Mouse (Mus musculus): Measurements from ENCODE around the gene Des. TPM values are rescaled to one million over a fixed set of nuclear protein-coding genes. Genes with fewer than 3 reads are reported as not detected.

Des gene
- total and polyA plus RNA-seq, 3 experiments: 7.0 to 7.2 TPM; not detected in 1

DNA sequence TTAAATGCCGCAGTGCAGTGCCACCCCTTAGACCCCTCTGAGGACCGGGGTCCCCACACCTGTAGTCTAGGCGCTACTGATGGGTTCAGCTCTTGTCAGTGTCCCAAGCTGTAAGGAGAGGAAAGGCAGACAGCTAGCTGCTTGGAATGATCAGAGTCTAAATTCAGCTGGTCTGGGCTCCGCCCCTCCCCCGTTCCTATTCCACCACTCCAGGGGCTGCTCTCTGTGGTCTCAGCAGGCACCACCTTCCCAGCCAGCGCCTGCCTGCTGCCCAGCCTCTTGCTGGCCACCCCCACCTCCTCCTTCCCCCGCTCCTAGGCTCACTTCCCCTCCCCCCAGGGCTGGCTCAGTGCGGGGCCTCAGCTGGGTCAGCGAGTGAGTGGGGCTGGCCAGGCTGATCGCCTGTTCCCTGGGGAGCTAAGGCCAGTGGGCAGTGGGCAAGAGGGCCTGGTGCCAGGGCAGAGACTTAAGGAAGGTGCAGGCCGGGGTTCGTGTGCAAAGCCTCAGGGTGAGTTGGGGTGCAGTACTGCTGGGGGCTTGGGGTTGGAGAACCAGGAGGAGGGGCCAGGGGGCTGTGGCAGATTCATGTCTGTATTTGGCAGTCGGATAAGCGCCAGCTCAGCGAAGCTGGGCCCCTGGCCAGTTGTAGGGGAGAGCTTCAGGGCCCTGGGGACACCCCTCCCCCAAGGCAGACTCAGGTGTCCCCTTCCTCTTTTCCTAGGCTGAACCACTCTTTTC, 39.8 kb downstream of the Des start:
- H3K9me3 ChIP-seq (replicated peaks; ENCODE audit: insufficient read depth, low read length): no peaks in the 10 kb centered on the region
- TF ChIP-seq SIN3A (IDR thresholded peaks at IDR 0.05; ENCODE audit: low read length) (no peak), USF2 (IDR thresholded peaks at IDR 0.05; ENCODE audit: borderline replicate concordance in 1 of 2, insufficient read depth in 1 of 2, low read depth in 1 of 2, low read length in 2 of 2) (no peak), ZC3H11A (IDR thresholded peaks at IDR 0.05; ENCODE audit: low read depth, low read length) (no peak), NELFE (IDR thresholded peaks at IDR 0.05; ENCODE audit: low read depth, low read length) (no peak), ZKSCAN1 (IDR thresholded peaks at IDR 0.05; ENCODE audit: low read depth, low read length) (no peak), EP300 (IDR thresholded peaks at IDR 0.05; ENCODE audit: low read depth in 1 of 2, low read length in 2 of 2) (no peak), POLR2AphosphoS2 (IDR thresholded peaks at IDR 0.05; ENCODE audit: low read length) (no peak)
- no peak overlapping the region for H3K9ac ChIP-seq (ENCODE audit: control insufficient read depth, low read depth, low read length, poor library complexity, severe bottlenecking)
- DNase-seq (ENCODE audit: low read depth, low spot score): no peak
- H3K27me3 ChIP-seq (ENCODE audit: control insufficient read depth in 1 of 2, insufficient read depth in 2 of 2, low read length in 2 of 2): no peaks in the 10 kb centered on the region
- no peaks in the 10 kb centered on the region for H3K36me3 ChIP-seq (ENCODE audit: control insufficient read depth in 1 of 2, insufficient read depth in 2 of 2, low read length in 2 of 2)
- H3K79me2 ChIP-seq (ENCODE audit: control insufficient read depth, insufficient read depth, low read length, poor library complexity): no peaks in the 10 kb centered on the region
- H3K27ac ChIP-seq (ENCODE audit: control insufficient read depth, low read depth, low read length): no peak overlapping the region
- H3K4me3 ChIP-seq (ENCODE audit: control insufficient read depth in 1 of 2, insufficient read depth in 1 of 2, low read depth in 2 of 2, low read length in 2 of 2): no peak overlapping the region
- H3K4me1 ChIP-seq (ENCODE audit: control insufficient read depth in 1 of 2, insufficient read depth in 2 of 2, low read length in 2 of 2): no peaks in the 10 kb centered on the region

DNA sequence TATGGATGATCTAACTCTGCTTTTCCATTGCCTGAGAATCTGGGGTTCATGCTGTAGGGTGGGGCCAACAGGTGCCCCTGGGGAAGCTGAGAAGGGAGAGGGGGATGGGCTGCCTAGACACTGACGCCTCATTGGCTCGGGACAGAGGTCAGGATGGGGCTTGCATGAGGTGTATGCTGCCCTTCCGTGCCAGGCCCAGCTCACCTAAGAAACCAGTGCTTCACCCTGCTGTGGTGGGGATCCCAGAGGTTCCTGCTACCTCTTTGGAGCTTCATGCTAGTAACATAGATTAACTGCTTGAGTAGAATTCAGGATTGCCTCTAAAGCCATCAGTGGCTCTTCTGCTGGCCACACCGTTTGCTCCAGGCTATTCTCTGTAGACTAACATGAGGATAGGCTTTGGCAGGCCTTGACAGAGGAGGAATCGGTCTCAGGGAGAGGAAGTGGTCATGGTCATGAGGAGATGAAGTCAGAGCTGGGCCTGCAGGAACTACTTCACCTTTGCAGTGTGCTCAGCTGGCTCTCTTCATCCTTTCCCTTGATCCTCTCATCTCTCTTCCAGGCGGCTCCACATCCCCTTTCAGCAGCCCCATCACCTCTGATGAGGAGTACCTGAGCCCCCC, 40.5 kb downstream of the Des start:
- Histone ChIP-seq H3K79me2 (ENCODE audit: control insufficient read depth, insufficient read depth, low read length, poor library complexity) (no peaks in the 10 kb centered on the region), H3K4me3 (ENCODE audit: control insufficient read depth in 1 of 2, insufficient read depth in 1 of 2, low read depth in 2 of 2, low read length in 2 of 2) (no peak overlapping the region), H3K4me1 (ENCODE audit: control insufficient read depth in 1 of 2, insufficient read depth in 2 of 2, low read length in 2 of 2) (no peaks in the 10 kb centered on the region), H3K27ac (ENCODE audit: control insufficient read depth, low read depth, low read length) (no peak overlapping the region), H3K36me3 (ENCODE audit: control insufficient read depth in 1 of 2, insufficient read depth in 2 of 2, low read length in 2 of 2) (no peaks in the 10 kb centered on the region), H3K9me3 (replicated peaks; ENCODE audit: insufficient read depth, low read length) (no peaks in the 10 kb centered on the region), H3K9ac (ENCODE audit: control insufficient read depth, low read depth, low read length, poor library complexity, severe bottlenecking) (no peak overlapping the region), H3K27me3 (ENCODE audit: control insufficient read depth in 1 of 2, insufficient read depth in 2 of 2, low read length in 2 of 2) (no peaks in the 10 kb centered on the region)
- no peak for DNase-seq (ENCODE audit: low read depth, low spot score)
- TF ChIP-seq CHD1 (IDR thresholded peaks at IDR 0.05; ENCODE audit: low read depth, low read length): no peak
- TF ChIP-seq MAZ (IDR thresholded peaks at IDR 0.05; ENCODE audit: low read depth, low read length): no peak
- TF ChIP-seq HCFC1 (IDR thresholded peaks at IDR 0.05; ENCODE audit: low read depth, low read length): no peak
- TF ChIP-seq NRF1 (IDR thresholded peaks at IDR 0.05; ENCODE audit: insufficient read depth, low read depth, low read length, poor library complexity, severe bottlenecking): no peak
- TF ChIP-seq POLR2AphosphoS5 (IDR thresholded peaks at IDR 0.05; ENCODE audit: borderline replicate concordance, low read depth, low read length): no peak
- TF ChIP-seq RCOR1 (IDR thresholded peaks at IDR 0.05; ENCODE audit: low read depth, low read length): no peak
- no peak for TF ChIP-seq TBP (IDR thresholded peaks at IDR 0.05; ENCODE audit: low read depth, low read length)
- TF ChIP-seq JUND (IDR thresholded peaks at IDR 0.05; ENCODE audit: low read depth, low read length): no peak
- TF ChIP-seq ELF1 (IDR thresholded peaks at IDR 0.05; ENCODE audit: low read depth, low read length): no peak
- no peak for TF ChIP-seq GABPA (IDR thresholded peaks at IDR 0.05; ENCODE audit: low read depth, low read length)
- no peak for TF ChIP-seq ZKSCAN1 (IDR thresholded peaks at IDR 0.05; ENCODE audit: low read depth, low read length)
